Mouse (Mus musculus): ENCODE results near the gene Cd63.

GRCm38 (mm10) chr10:128921883-128922821 lies 21.4 kb downstream of the Cd63 start:
- TF ChIP-seq CTCF (IDR thresholded peaks at IDR 0.05; ENCODE audit: insufficient read depth, low read depth, low read length) = no peak
- TF ChIP-seq POLR2A (IDR thresholded peaks at IDR 0.05; ENCODE audit: insufficient read depth, low read depth, low read length) = no peak
